Mouse (Mus musculus): Measurements from ENCODE around the gene Sh3pxd2a. TPM values are rescaled to one million over a fixed set of nuclear protein-coding genes. Genes with fewer than 3 reads are reported as not detected.

Sh3pxd2a gene
- polyA plus RNA-seq, 1 experiment from 2014 or later: 1.8 TPM

DNA sequence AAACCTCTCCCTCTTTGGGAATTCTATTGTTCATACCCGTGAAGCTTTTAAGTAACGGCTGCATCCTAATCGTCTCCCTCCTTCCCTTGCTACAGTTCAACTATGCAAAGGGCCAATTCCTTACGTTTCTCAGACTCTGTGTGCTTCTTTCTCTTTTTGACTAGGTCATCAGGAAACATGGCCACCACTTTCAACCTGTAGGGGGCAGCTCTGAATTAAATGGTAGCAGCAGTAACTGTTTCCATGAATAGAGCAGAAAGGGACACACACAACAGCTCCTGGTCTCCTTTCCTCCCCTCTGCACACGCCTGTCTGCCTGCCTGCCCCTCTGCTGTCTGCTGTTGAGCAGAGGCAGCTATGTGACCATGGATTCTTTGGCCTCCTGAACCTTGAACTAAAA is 138.3 kb downstream of the Sh3pxd2a start:
- WGBS: 33% methylated on average over 5 of the region's 5 CpGs
- Histone ChIP-seq H3K36me3 (ENCODE audit: control insufficient read depth, insufficient read depth, low read length) (no peaks in the 10 kb centered on the region), H3K27ac (ENCODE audit: low read depth, low read length) (no peak overlapping the region), H3K4me3 (ENCODE audit: low read length) (no peak overlapping the region), H3K9me3 (ENCODE audit: control insufficient read depth, low read length) (no peaks in the 10 kb centered on the region), H3K4me2 (ENCODE audit: low read length) (no peak overlapping the region), H3K27me3 (replicated peaks; ENCODE audit: control insufficient read depth, insufficient read depth, low read length) (no peaks in the 10 kb centered on the region), H3K9ac (ENCODE audit: low read depth, low read length) (no peak overlapping the region), H3K4me1 (ENCODE audit: control insufficient read depth, insufficient read depth, low read depth, low read length) (peaks cover 15% of the 10 kb centered on the region)
- no peak for ATAC-seq

DNA sequence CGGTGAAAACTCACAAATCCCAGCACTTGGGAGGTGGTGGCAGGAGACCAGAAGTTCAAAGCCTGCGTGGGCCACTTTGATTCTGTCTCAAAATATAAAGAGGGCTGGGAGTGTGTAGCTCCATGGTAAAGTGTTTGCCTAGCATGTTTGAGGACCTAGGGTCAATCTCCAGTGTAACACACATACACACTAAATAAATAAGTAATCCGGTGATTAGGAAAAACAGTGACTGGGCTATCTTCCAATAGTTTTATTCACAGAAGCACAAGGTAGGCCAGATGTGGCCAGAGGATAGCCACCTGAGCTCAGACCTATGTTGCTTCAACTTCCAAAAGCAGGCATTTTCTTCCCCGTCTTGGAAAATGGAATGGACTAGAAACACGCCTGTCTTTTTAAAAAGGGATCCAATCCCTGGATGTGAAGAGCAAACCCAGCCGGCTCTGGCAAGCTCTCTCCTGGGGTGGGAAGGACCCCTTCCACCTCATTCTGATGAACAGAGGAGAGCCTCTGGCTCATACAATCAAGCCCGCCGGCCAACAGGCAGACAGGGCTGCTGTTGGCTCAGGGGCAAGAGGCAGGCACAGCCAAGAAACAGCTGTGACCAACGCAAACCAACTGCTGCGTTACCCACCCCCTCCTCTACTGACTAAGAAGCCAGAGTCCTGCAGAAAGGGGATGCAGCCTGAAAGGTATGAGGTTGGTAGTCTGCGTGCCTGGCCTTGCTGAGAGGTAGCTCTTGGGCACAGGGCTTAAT is 140.9 kb downstream of the Sh3pxd2a start:
- no peak overlapping the region for H3K9ac ChIP-seq (ENCODE audit: low read depth, low read length)
- H3K4me2 ChIP-seq (ENCODE audit: low read length): no peak overlapping the region
- H3K4me1 ChIP-seq (ENCODE audit: control insufficient read depth, insufficient read depth, low read depth, low read length): peaks cover 17% of the 10 kb centered on the region
- no peak overlapping the region for H3K4me3 ChIP-seq (ENCODE audit: low read length)
- 60% methylated on average over 11 of the region's 11 CpGs for WGBS
- no peaks in the 10 kb centered on the region for H3K9me3 ChIP-seq (ENCODE audit: control insufficient read depth, low read length)
- ATAC-seq: peak; percentile 28; the same call in 1 of the 2 replicates
- no peak overlapping the region for H3K27ac ChIP-seq (ENCODE audit: low read depth, low read length)
- H3K36me3 ChIP-seq (ENCODE audit: control insufficient read depth, insufficient read depth, low read length): no peaks in the 10 kb centered on the region
- no peaks in the 10 kb centered on the region for H3K27me3 ChIP-seq (replicated peaks; ENCODE audit: control insufficient read depth, insufficient read depth, low read length)

DNA sequence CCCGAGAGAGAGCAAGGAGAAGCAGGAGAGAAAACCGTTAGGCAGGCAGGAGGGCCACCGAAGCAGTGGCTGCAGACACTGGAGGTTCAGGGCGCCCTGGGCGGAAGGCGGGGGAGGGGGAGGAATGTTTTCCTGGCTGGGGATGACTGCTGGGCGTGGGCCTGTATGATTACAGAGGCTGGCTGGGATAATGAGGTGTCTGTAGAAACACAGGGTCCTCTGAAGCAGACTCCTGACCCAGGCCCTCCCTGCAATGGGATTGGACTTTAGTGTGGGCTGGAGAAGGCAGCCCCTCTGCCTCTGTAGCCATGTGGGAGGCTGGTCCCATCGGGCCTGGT is 143.9 kb downstream of the Sh3pxd2a start:
- peaks cover 17% of the 10 kb centered on the region for H3K4me1 ChIP-seq (ENCODE audit: control insufficient read depth, insufficient read depth, low read depth, low read length)
- no peak overlapping the region for H3K4me2 ChIP-seq (ENCODE audit: low read length)
- WGBS: 39% methylated on average over 8 of the region's 8 CpGs
- 0 out of 2 replicates have a peak, but pooled peaks cover 3% of the 10 kb centered on the region for H3K27me3 ChIP-seq (replicated peaks; ENCODE audit: control insufficient read depth, insufficient read depth, low read length)
- H3K27ac ChIP-seq (ENCODE audit: low read depth, low read length): no peak overlapping the region
- peak overlapping the region; percentile 11; the same call in 1 of the 2 replicates for H3K9ac ChIP-seq (ENCODE audit: low read depth, low read length)
- no peak for ATAC-seq
- no peaks in the 10 kb centered on the region for H3K36me3 ChIP-seq (ENCODE audit: control insufficient read depth, insufficient read depth, low read length)
- H3K9me3 ChIP-seq (ENCODE audit: control insufficient read depth, low read length): no peaks in the 10 kb centered on the region
- H3K4me3 ChIP-seq (ENCODE audit: low read length): no peak overlapping the region

DNA sequence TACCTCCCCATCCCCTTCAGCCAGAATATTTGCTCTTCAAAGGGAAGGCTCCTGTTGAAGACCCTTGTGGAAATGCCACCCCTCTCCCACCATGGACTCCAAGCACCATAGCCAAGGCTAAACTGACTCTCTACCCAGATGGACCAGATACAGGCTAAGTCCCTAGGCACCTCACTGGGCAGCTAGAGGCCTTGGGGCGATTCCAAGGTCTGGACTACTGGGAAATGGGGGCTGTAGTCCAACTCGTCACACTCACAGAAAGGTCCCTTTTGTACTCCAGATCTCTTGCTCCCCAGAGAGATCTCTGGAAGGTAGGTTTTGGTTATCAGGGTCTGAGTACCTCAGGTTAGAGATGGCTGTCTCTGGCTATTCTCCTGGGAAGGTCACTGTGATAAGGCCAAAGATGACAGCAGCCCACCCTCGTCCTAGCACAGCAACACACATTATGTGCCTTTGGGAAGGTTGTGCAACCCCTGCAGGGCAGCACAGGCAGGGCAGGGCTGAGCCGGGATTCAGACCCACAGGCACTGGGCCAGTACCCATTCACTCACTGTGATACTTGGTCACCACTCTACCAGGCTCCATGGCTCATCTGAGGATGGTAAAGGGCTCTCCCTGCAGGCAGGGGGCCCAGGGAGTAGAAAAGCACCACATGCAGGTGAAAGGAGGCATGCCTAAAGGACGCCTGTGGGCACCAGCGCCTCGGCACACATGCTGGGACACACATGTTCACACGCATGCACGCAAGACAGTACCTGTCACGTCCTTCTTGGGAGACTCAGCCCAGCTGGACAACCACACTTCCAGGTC is 144.5 kb downstream of the Sh3pxd2a start:
- H3K9ac ChIP-seq (ENCODE audit: low read depth, low read length): peak overlapping the region; percentile 11; the same call in 1 of the 2 replicates
- no peak overlapping the region for H3K4me2 ChIP-seq (ENCODE audit: low read length)
- no peak overlapping the region for H3K4me3 ChIP-seq (ENCODE audit: low read length)
- H3K9me3 ChIP-seq (ENCODE audit: control insufficient read depth, low read length): no peaks in the 10 kb centered on the region
- no peaks in the 10 kb centered on the region for H3K36me3 ChIP-seq (ENCODE audit: control insufficient read depth, insufficient read depth, low read length)
- ATAC-seq: no peak
- H3K27me3 ChIP-seq (replicated peaks; ENCODE audit: control insufficient read depth, insufficient read depth, low read length): 0 out of 2 replicates have a peak, but pooled peaks cover 5% of the 10 kb centered on the region
- H3K4me1 ChIP-seq (ENCODE audit: control insufficient read depth, insufficient read depth, low read depth, low read length): peaks cover 21% of the 10 kb centered on the region
- no peak overlapping the region for H3K27ac ChIP-seq (ENCODE audit: low read depth, low read length)
- 71% methylated on average over 10 of the region's 10 CpGs for whole genome bisulfite sequencing

DNA sequence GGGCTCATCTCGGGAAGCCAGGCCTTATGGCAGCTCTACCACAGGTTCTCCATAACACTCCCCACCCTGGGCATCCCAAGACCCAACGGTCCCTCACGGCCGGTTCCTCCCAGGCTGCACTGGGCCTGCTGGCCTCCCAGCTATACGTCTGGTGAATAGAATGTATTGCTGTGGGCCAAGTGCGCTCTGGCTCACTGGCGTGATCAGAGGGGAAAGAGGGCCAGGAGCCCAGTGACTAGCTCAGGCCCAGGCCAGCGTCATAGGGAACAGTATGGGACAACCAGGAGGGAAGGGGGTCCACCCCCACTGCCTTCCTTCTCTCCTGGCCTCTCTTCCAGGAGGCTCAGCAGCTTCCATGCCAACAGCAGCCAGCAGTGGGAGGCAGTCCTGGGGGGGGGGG is 145.1 kb downstream of the Sh3pxd2a start:
- 0 out of 2 replicates have a peak, but pooled peaks cover 5% of the 10 kb centered on the region for H3K27me3 ChIP-seq (replicated peaks; ENCODE audit: control insufficient read depth, insufficient read depth, low read length)
- no peak overlapping the region for H3K9ac ChIP-seq (ENCODE audit: low read depth, low read length)
- H3K4me3 ChIP-seq (ENCODE audit: low read length): no peak overlapping the region
- H3K9me3 ChIP-seq (ENCODE audit: control insufficient read depth, low read length): no peaks in the 10 kb centered on the region
- H3K4me2 ChIP-seq (ENCODE audit: low read length): no peak overlapping the region
- ATAC-seq: no peak
- H3K27ac ChIP-seq (ENCODE audit: low read depth, low read length): no peak overlapping the region
- WGBS: 84% methylated on average over 8 of the region's 8 CpGs
- peaks cover 27% of the 10 kb centered on the region for H3K4me1 ChIP-seq (ENCODE audit: control insufficient read depth, insufficient read depth, low read depth, low read length)
- no peaks in the 10 kb centered on the region for H3K36me3 ChIP-seq (ENCODE audit: control insufficient read depth, insufficient read depth, low read length)

DNA sequence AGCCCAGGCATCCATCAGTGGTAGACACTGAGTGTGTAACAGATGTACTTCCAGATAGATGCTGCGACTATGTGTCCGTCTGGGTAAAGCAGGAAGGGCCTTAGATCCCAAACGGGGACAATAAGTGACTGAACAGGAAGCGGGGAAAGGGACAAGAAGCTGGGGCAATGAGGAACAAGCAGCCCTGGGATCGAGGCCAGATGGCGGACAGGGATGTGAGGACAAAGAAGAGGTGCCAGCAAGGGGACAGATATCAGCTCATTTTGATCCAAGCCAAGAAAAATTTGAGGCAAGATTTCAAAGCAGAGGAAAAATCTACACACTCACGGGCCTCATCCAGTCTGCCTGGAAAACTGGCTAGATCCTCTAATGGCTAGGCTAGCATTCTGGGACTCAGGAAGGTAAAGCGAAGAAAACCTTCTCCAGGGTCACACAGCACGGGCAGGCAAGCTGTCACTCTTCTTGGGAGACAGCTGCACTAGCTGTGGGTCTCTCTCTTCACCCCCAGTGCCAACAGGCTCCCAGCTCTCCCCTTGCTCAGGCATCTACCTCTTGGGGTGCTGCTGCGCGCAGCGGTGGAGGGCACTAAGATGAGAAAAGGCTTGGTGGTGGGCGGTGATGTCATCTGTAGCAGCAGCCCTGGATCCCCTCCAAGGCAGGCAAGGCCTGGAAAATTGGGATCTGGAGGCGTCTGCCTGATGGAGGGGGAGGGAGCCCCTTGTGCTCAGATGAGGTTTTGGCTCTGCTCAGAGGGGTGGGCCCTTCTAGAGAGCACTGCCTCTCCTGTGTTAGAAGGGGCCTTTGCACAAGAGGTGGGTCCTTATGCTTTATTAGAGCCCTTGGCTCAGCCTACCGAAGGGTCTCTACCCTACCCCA is 146.9 kb downstream of the Sh3pxd2a start:
- H3K4me2 ChIP-seq (ENCODE audit: low read length): no peak overlapping the region
- no peak overlapping the region for H3K4me3 ChIP-seq (ENCODE audit: low read length)
- H3K4me1 ChIP-seq (ENCODE audit: control insufficient read depth, insufficient read depth, low read depth, low read length): peaks cover 32% of the 10 kb centered on the region
- ATAC-seq: peak; percentile 28; the same call in 1 of the 2 replicates
- WGBS: 53% methylated on average over 14 of the region's 15 CpGs
- 0 out of 2 replicates have a peak, but pooled peaks cover 5% of the 10 kb centered on the region for H3K27me3 ChIP-seq (replicated peaks; ENCODE audit: control insufficient read depth, insufficient read depth, low read length)
- no peaks in the 10 kb centered on the region for H3K9me3 ChIP-seq (ENCODE audit: control insufficient read depth, low read length)
- H3K36me3 ChIP-seq (ENCODE audit: control insufficient read depth, insufficient read depth, low read length): no peaks in the 10 kb centered on the region
- no peak overlapping the region for H3K9ac ChIP-seq (ENCODE audit: low read depth, low read length)
- H3K27ac ChIP-seq (ENCODE audit: low read depth, low read length): no peak overlapping the region

DNA sequence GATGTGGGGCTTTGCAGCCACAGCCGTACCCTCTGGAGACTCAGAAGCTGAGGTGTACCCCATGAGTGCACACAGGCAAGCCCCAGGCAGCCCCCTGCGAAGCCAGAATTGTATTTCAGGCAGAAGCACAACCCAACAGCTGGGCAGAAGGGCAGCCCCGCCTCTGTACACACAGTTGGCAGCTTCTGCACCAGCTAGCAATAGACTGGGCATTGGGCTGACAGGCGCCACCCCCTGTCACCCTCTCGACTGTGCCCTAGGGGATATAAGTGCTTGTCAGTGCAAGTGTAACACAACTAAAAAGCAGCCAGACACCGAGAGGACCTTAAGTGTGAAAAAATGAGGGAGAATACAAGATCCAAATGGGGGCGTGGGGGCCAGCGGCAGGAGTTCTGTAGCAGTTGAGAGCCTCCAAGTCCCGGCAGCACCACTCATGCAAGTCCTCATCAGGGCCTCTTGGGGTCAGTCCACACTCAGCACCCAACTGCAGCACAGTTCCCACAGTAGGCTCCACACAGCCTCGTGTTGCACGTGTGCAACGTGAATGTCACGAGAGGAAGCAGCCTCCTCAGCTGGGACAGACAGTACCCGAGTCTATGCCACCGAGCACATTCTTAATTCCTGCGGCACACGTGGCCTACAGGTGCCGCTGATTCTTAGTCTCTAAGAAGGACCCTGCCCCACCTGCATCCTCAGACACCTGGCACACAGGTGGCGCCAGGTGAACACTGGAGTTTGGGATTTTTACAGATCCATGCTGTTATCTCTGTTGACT is 147.7 kb downstream of the Sh3pxd2a start:
- Histone ChIP-seq H3K9me3 (ENCODE audit: control insufficient read depth, low read length) (no peaks in the 10 kb centered on the region), H3K4me3 (ENCODE audit: low read length) (no peak overlapping the region), H3K27ac (ENCODE audit: low read depth, low read length) (no peak overlapping the region), H3K9ac (ENCODE audit: low read depth, low read length) (no peak overlapping the region), H3K4me1 (ENCODE audit: control insufficient read depth, insufficient read depth, low read depth, low read length) (peaks cover 34% of the 10 kb centered on the region), H3K36me3 (ENCODE audit: control insufficient read depth, insufficient read depth, low read length) (no peaks in the 10 kb centered on the region), H3K4me2 (ENCODE audit: low read length) (no peak overlapping the region), H3K27me3 (replicated peaks; ENCODE audit: control insufficient read depth, insufficient read depth, low read length) (0 out of 2 replicates have a peak, but pooled peaks cover 5% of the 10 kb centered on the region)
- ATAC-seq: no peak
- 68% methylated on average over 19 of the region's 19 CpGs for WGBS

DNA sequence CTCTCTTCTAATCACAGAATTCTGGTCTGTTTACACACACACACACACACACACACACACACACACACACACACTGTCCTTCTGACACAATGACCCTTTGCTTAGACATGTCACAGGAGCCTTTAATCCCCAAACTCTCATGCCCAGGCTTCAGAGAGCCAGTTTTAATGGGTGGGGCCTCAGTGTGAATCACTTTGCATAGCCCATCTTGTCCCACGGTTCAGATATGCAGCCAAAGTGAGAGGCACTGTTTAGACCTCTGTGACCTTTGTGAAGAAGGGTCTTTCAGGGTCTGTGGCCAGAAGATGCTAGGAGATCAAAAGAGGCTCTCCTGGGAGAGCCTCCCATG is 148.3 kb downstream of the Sh3pxd2a start:
- H3K9ac ChIP-seq (ENCODE audit: low read depth, low read length): no peak overlapping the region

More for the DNA sequence above, 148.3 kb downstream of the Sh3pxd2a start:
- Histone ChIP-seq H3K4me3 (ENCODE audit: low read length) (no peak overlapping the region), H3K4me2 (ENCODE audit: low read length) (no peak overlapping the region), H3K27me3 (replicated peaks; ENCODE audit: control insufficient read depth, insufficient read depth, low read length) (0 out of 2 replicates have a peak, but pooled peaks cover 5% of the 10 kb centered on the region), H3K36me3 (ENCODE audit: control insufficient read depth, insufficient read depth, low read length) (no peaks in the 10 kb centered on the region), H3K27ac (ENCODE audit: low read depth, low read length) (no peak overlapping the region), H3K9me3 (ENCODE audit: control insufficient read depth, low read length) (no peaks in the 10 kb centered on the region), H3K4me1 (ENCODE audit: control insufficient read depth, insufficient read depth, low read depth, low read length) (peaks cover 34% of the 10 kb centered on the region)
- ATAC-seq: no peak
- 36% methylated on average over 1 of the region's 1 CpGs for WGBS

All from hindbrain, embryonic 16.5 days (tissue).